Mouse (Mus musculus): Measurements from ENCODE around the gene Elk3. TPM values are rescaled to one million over a fixed set of nuclear protein-coding genes. Genes with fewer than 3 reads are reported as not detected.
"Not testable (repeated sequence)": the region's sequence is repeated elsewhere in the genome, so short reads cannot be mapped to it uniquely, and the experiment has no call there.

The Elk3 gene
- 47.2 and 62.7 TPM in 2 replicates for polyA plus RNA-seq (2012; rRNA removed)

- DNase-seq: peak; percentile 73
- Histone ChIP-seq H3K4me3 (ENCODE audit: control insufficient read depth, insufficient read depth, low read length) (peak within 1 kb of the TSS; percentile 96), H3K27ac (ENCODE audit: control insufficient read depth, insufficient read depth, low read length) (peak within 1 kb of the TSS; percentile 85), H3K4me1 (replicated peaks; ENCODE audit: control insufficient read depth, insufficient read depth, low read length) (peaks cover 14% of the 10 kb centered on the region), H3K27me3 (ENCODE audit: control insufficient read depth, insufficient read depth, low read length) (no peaks in the 10 kb centered on the region), H3K36me3 (ENCODE audit: control insufficient read depth, insufficient read depth, low read length) (no peaks in the 10 kb centered on the region)
- WGBS: 2% methylated on average over 48 of the region's 53 CpGs
- TF ChIP-seq POLR2A (IDR thresholded peaks at IDR 0.05; ENCODE audit: control insufficient read depth, extremely low read depth, insufficient read depth, low read length, poor library complexity) (peak; percentile 85), CTCF (IDR thresholded peaks at IDR 0.05; ENCODE audit: borderline replicate concordance, control insufficient read depth, extremely low read depth, insufficient read depth, low read length, poor library complexity) (no peak)
Observed at GRCm38 (mm10) chr10:93310721-93311411, at the start of gene Elk3. Gene Elk3, minus strand, starts transcription at chr10:93311135.

- Histone ChIP-seq H3K4me1 (replicated peaks; ENCODE audit: control insufficient read depth, insufficient read depth, low read length) (peaks cover 14% of the 10 kb centered on the region), H3K4me3 (ENCODE audit: control insufficient read depth, insufficient read depth, low read length) (no peak overlapping the region), H3K36me3 (ENCODE audit: control insufficient read depth, insufficient read depth, low read length) (no peaks in the 10 kb centered on the region), H3K27ac (ENCODE audit: control insufficient read depth, insufficient read depth, low read length) (no peak overlapping the region), H3K27me3 (ENCODE audit: control insufficient read depth, insufficient read depth, low read length) (no peaks in the 10 kb centered on the region)
- no peak for TF ChIP-seq CTCF (IDR thresholded peaks at IDR 0.05; ENCODE audit: borderline replicate concordance, control insufficient read depth, extremely low read depth, insufficient read depth, low read length, poor library complexity)
- TF ChIP-seq POLR2A (IDR thresholded peaks at IDR 0.05; ENCODE audit: control insufficient read depth, extremely low read depth, insufficient read depth, low read length, poor library complexity): no peak
- WGBS: 65% methylated on average over 3 of the region's 3 CpGs
- no peak for DNase-seq
Observed at GRCm38 (mm10) chr10:93360623-93361022, 49.7 kb upstream of the Elk3 start.

- peaks cover 11% of the 10 kb centered on the region for H3K4me1 ChIP-seq (replicated peaks; ENCODE audit: control insufficient read depth, insufficient read depth, low read length)
- not testable (repeated sequence) for H3K36me3 ChIP-seq (ENCODE audit: control insufficient read depth, insufficient read depth, low read length); DNase-seq; H3K4me3 ChIP-seq (ENCODE audit: control insufficient read depth, insufficient read depth, low read length); H3K27me3 ChIP-seq (ENCODE audit: control insufficient read depth, insufficient read depth, low read length); H3K27ac ChIP-seq (ENCODE audit: control insufficient read depth, insufficient read depth, low read length)
- WGBS: 91% methylated on average over 4 of the region's 4 CpGs
Observed at GRCm38 (mm10) chr10:93360190-93360589, 49.3 kb upstream of the Elk3 start.

- Histone ChIP-seq H3K27me3 (ENCODE audit: control insufficient read depth, insufficient read depth, low read length) (no peaks in the 10 kb centered on the region), H3K36me3 (ENCODE audit: control insufficient read depth, insufficient read depth, low read length) (no peaks in the 10 kb centered on the region), H3K4me3 (ENCODE audit: control insufficient read depth, insufficient read depth, low read length) (no peak overlapping the region), H3K4me1 (replicated peaks; ENCODE audit: control insufficient read depth, insufficient read depth, low read length) (peaks cover 4% of the 10 kb centered on the region), H3K27ac (ENCODE audit: control insufficient read depth, insufficient read depth, low read length) (no peak overlapping the region)
- WGBS: 88% methylated on average over 7 of the region's 7 CpGs
- no peak for DNase-seq
- TF ChIP-seq POLR2A (IDR thresholded peaks at IDR 0.05; ENCODE audit: control insufficient read depth, extremely low read depth, insufficient read depth, low read length, poor library complexity) (no peak), CTCF (IDR thresholded peaks at IDR 0.05; ENCODE audit: borderline replicate concordance, control insufficient read depth, extremely low read depth, insufficient read depth, low read length, poor library complexity) (no peak)
Observed at GRCm38 (mm10) chr10:93359339-93359863, 48.5 kb upstream of the Elk3 start.

GRCm38 (mm10) chr10:93358878-93359277 lies 47.9 kb upstream of the Elk3 start:
- no peak for TF ChIP-seq CTCF (IDR thresholded peaks at IDR 0.05; ENCODE audit: borderline replicate concordance, control insufficient read depth, extremely low read depth, insufficient read depth, low read length, poor library complexity)
- peaks cover 4% of the 10 kb centered on the region for H3K4me1 ChIP-seq (replicated peaks; ENCODE audit: control insufficient read depth, insufficient read depth, low read length)
- no peak overlapping the region for H3K27ac ChIP-seq (ENCODE audit: control insufficient read depth, insufficient read depth, low read length)
- no peaks in the 10 kb centered on the region for H3K27me3 ChIP-seq (ENCODE audit: control insufficient read depth, insufficient read depth, low read length)
- no peak for DNase-seq
- WGBS: 93% methylated on average over 4 of the region's 4 CpGs
- no peaks in the 10 kb centered on the region for H3K36me3 ChIP-seq (ENCODE audit: control insufficient read depth, insufficient read depth, low read length)
- H3K4me3 ChIP-seq (ENCODE audit: control insufficient read depth, insufficient read depth, low read length): no peak overlapping the region

- WGBS: 95% methylated on average over 5 of the region's 5 CpGs
- Histone ChIP-seq H3K4me1 (replicated peaks; ENCODE audit: control insufficient read depth, insufficient read depth, low read length) (peaks cover 4% of the 10 kb centered on the region), H3K27ac (ENCODE audit: control insufficient read depth, insufficient read depth, low read length) (no peak overlapping the region), H3K4me3 (ENCODE audit: control insufficient read depth, insufficient read depth, low read length) (no peak overlapping the region), H3K27me3 (ENCODE audit: control insufficient read depth, insufficient read depth, low read length) (no peaks in the 10 kb centered on the region), H3K36me3 (ENCODE audit: control insufficient read depth, insufficient read depth, low read length) (no peaks in the 10 kb centered on the region)
- DNase-seq: no peak
- no peak for TF ChIP-seq CTCF (IDR thresholded peaks at IDR 0.05; ENCODE audit: borderline replicate concordance, control insufficient read depth, extremely low read depth, insufficient read depth, low read length, poor library complexity)
- TF ChIP-seq POLR2A (IDR thresholded peaks at IDR 0.05; ENCODE audit: control insufficient read depth, extremely low read depth, insufficient read depth, low read length, poor library complexity): no peak
Observed at GRCm38 (mm10) chr10:93357162-93357561, 46.2 kb upstream of the Elk3 start.

GRCm38 (mm10) chr10:93356122-93356521 lies 45.2 kb upstream of the Elk3 start:
- no peak for DNase-seq
- peaks cover 4% of the 10 kb centered on the region for H3K4me1 ChIP-seq (replicated peaks; ENCODE audit: control insufficient read depth, insufficient read depth, low read length)
- H3K27ac ChIP-seq (ENCODE audit: control insufficient read depth, insufficient read depth, low read length): peak overlapping the region; percentile 47; the same call in 1 of the 2 replicates
- no peak overlapping the region for H3K4me3 ChIP-seq (ENCODE audit: control insufficient read depth, insufficient read depth, low read length)
- 69% methylated on average over 9 of the region's 9 CpGs for WGBS
- H3K36me3 ChIP-seq (ENCODE audit: control insufficient read depth, insufficient read depth, low read length): no peaks in the 10 kb centered on the region
- TF ChIP-seq POLR2A (IDR thresholded peaks at IDR 0.05; ENCODE audit: control insufficient read depth, extremely low read depth, insufficient read depth, low read length, poor library complexity) (no peak), CTCF (IDR thresholded peaks at IDR 0.05; ENCODE audit: borderline replicate concordance, control insufficient read depth, extremely low read depth, insufficient read depth, low read length, poor library complexity) (no peak)
- H3K27me3 ChIP-seq (ENCODE audit: control insufficient read depth, insufficient read depth, low read length): no peaks in the 10 kb centered on the region
